Mouse (Mus musculus) heart, adult 11 months (tissue): ENCODE results near the gene Gm16223.

Experiments
- DNase-seq: peaks from one replicate; pipeline ENCODE4 v3.0.0; 2022

Gene Gm16223

GRCm38 (mm10) chr5:42067476-42068187 lies at the start of gene Gm16223:
Gene Gm16223, plus strand, starts transcription at chr5:42067960.
- DNase-seq, result no peak

DNA sequence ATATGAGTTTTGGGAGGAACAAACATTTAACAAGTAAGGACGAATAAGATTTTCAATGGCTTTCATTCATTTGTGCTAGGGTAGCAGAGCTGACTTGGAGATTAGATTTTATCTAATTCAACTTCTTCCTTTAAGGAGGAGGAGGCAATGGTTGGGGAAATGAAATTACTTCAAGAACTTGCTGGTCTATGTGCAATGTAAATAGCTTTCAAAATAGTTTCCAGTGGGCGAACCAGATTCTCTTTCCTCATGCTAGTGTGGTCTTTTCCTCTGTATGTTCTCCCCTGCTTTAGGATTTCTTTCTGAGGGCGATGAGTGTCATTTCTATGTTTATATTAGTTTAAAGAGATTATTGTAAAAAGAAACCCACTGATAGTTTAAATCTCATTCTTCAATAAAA lies 45.7 kb upstream of the Gm16223 start:
- no peak for DNase-seq

DNA sequence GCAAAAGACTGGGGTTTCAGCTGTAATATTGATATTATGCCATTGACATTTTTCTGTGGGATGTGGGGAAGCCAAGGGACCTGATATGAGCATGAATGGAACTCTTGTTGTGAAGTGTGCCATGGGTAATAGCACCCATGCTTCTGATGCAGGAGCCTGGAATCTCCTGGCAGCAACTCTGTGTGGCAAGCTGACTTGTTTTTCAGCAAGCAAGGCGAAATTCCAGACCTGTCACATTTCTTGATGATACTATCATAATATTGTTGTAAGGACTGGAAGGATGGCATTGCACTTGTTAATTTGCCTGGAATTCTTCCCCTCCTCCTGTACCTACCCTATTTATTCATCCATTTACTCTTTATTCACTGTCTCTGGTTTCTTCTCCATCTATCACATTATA lies 44.2 kb upstream of the Gm16223 start:
- no peak for DNase-seq

DNA sequence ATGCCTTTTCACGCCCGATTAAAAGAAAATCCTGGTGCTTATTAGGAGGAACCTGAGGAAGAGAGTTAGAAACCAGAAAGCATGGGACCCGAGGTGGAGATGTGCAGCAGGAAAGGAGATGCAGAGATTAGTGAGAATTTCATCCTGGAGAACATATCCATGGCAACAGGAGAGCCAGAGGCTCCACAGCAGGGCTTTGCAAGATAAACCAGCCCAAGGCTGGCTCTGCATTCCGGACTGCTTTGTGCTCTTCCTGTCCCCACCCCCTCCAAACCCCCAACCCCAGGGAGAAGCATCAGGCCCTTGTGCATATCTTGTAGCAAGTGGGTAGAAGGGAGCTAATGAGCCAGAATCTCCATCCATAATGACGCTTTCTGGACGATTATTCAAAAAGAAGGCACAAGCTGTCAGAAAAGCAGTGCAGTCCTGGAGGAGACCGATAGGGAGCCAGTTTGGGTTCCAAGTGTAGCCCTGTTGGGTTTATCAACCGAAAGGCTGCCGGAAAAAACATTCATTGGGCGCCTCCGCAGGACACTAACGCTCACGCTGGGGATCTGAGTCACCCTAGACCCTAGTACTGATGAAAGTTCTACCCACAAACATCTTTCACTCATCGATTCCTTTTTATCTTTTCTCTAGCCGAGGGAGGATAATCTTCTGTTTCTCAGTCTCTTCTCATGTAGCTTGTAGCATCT lies 31.2 kb upstream of the Gm16223 start:
- no peak for DNase-seq

DNA sequence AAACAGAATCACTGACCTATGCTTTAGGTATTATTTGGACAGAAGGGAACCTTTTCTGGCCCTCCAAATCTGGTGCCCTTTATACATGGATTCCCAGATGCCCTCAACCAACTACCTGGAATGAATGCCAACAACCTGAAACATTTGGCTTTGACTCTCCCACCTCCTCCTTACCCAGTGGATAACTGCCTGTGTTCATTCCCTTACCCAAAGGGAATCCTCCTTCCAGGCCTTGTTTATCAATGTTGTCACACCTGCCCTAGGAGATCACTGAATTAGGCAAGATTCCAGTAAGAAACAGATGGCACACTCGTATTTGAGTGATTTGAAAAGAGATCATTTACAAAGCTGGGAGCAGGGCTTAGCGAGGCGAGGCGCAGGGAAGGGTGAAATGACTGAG lies 13.1 kb upstream of the Gm16223 start:
- DNase-seq, result no peak

- no peak for DNase-seq
These were observed 12.6 kb upstream of the Gm16223 start for GRCm38 (mm10) chr5:42055151-42055550.

- DNase-seq, result no peak
These were observed 2.7 kb upstream of the Gm16223 start for GRCm38 (mm10) chr5:42065090-42065489.

- no peak for DNase-seq
These were observed 685 bp upstream of the Gm16223 start for GRCm38 (mm10) chr5:42067075-42067474.

DNA sequence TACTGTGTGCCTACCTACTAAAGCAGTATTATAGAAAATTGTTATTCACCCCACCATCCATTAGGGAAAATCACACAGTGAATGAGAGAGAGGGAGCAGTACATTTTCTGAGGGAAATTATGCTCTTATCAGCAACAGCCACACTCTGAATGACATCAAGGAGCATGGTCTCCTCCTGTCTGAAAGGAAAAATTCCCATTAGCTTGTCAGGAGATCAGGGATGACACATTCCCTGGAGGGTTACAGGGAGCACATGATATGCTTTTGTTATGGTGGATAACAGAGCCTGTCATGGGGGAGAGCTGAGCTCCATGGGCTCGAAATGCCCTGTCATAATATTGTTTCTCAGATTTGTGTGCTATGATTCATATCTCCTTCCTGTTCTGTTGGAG lies 424 bp downstream of the Gm16223 start:
- DNase-seq, result no peak

- no peak for DNase-seq
These were observed 49.0 kb downstream of the Gm16223 start for GRCm38 (mm10) chr5:42116586-42117346.

- no peak for DNase-seq
These were observed 57.8 kb downstream of the Gm16223 start for GRCm38 (mm10) chr5:42125562-42125961.

DNA sequence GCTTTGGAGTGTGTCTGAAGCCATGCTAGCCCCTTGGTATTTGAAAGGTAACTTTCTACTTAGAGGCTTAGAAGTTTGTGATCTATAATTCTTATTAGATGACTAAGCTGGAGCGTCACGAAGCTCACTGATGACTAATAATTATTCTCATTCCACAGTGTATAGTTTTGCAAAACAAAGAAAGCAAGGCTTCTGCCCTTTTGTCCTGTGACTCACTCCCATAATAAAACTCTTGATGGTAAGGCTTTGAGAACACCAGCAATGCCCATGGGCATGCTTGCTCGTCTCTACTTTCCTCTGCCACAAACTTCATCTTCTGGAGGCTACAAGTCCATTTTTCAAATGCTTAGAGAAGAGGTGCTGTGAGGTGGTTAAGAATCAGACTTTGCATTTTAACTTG lies 87.9 kb downstream of the Gm16223 start:
- no peak for DNase-seq

- DNase-seq, result no peak
These were observed 97.0 kb downstream of the Gm16223 start for GRCm38 (mm10) chr5:42164731-42165130.

- no peak for DNase-seq
These were observed 98.6 kb downstream of the Gm16223 start for GRCm38 (mm10) chr5:42166311-42166710.

DNA sequence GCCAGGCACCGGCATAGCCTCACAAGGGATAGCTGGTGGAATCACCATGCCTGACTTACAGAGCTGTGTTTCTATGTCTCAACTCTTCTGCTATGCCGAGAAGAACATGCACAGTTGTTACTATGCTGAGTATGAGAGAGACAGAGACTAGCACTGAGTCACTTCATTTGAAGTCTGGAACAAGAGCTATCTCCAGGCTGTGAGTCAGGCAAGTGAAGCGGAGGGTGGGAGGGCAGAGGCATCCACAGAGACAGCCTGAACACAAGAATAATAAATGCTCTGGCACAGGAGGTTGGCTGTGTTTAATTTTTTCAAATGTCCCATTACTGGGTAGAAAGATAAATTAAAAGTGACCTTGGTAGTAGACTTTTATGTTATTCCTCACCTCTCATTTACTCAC lies 100.3 kb downstream of the Gm16223 start:
- DNase-seq, result no peak

- DNase-seq, result no peak
These were observed 101.0 kb downstream of the Gm16223 start for GRCm38 (mm10) chr5:42168785-42169184.

GRCm38 (mm10) chr5:42174109-42174508 lies 106.3 kb downstream of the Gm16223 start:
- DNase-seq, result no peak

DNA sequence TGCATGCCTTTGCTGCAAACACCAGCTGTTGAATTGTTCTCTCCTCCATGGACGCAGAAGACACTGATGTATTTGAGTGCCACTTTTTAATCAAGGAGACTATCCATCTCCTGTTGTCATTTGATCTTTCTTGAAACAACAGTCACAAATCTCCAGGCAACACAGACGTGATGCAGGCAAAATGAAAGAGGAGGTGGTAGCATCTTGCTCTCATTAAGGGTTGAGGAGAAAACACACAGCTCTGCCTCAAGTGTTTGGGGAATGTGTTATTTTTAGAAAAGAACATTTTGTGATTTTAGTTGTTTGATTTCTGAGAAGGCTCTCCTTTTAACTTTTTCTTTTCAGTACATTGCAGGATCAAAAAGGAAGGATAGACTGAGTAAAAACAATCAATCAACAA lies 107.7 kb downstream of the Gm16223 start:
- no peak for DNase-seq

DNA sequence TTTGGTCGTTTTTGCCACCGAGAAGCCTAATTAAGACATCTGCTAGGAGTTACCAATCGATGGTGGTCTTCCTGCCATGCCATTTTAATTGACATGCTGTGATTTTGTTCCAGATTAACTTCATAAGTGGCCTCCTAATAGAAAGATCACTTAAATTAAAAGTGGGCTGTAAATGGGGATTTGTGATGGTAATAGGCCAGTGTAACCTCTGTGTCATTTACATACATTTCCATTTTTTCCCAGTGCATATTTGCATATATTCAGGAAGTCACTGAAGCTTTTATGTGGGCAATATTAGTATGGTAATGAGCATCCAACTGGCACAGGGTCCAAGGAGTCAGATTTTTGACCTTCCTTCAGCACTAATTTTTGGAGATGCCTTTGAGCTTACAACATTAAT lies 130.7 kb downstream of the Gm16223 start:
- DNase-seq, result no peak

DNA sequence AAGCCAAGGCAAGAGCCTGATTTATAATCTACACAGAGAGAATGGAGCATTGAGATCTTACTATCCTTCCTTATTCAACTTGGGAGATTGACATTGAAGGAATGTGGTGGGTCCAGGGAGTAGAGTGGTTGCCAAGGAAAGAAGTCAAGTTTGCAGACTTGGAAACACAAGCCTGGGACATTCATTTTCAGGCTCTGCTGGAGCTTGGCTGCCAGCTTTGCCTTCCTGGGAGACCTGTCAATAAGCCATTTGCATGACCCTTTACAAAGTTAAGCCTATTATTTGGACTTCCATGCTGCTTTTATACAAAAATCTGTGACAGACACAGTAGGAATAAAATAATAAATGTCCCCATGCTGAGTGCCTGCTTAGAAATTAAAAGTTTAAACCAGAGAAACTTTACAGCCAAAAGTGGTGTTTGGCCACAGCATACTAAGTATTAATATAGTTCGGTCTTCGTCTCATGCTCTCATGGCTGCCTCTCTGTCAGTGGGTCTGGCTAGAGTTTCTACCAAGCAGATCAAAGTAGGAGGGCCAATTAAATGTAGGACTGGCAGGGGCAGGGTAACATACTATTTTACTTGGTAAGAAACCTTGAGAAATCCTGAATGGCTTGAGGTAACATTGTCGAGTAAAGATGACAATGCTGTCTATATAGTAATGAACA lies 139.8 kb downstream of the Gm16223 start:
- no peak for DNase-seq

DNA sequence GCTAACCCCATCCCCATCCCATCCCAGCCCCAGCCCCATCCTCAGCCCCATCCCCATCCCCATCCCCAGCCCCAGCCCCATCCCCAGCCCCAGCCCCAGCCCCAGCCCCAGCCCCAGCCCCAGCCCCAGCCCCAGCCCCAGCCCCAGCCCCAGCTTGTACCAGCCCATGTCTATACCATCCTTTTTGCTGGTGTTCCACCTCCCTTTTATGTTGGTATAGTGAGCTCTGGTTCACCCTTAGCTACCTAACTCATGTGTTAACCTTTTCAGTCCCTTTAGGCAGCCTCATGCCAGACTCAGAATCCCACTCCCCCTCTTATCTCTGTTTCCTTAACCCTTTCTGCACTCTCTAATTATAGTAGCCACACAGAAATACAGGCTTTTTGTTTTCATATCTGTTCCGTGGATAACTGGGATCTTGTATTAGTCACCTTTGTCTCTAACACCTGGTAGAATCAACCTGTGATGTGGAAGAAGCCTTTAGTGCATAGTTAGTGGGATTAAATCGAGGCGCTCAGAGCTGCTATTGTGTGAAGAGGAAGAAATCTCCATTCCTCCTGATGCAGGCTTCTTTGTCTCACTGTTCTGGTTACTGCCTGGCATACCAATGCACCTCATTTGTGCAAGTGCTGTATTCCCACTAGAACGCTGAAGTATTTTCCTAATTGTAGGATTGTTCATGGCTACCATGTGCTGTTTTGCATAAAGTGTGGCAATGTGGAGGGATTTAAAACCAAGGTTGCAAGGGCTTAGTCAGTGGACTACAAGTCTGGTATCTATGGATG lies 144.0 kb downstream of the Gm16223 start:
- no peak for DNase-seq

DNA sequence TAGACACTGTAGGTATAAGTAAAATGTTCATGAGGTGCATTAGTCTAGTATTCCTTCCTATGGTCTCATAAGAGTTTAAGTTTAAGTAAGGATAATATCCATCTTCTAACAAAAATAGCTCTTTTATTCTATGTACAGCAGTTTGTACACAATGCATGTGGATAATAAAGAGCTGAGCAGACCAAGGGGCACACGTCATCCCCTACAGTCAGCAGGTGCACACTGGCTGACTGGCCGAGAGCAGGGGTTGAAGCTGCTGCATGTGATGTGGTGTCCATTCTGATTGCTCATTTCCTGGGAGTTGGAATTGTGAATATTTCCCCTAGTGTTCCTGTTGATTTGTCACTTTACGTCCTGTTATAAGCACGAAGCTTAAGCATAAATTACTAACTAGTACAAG lies 144.6 kb downstream of the Gm16223 start:
- DNase-seq, result no peak

GRCm38 (mm10) chr5:42224840-42225239 lies 157.1 kb downstream of the Gm16223 start:
- no peak for DNase-seq
